Mouse (Mus musculus) lung, postnatal 0 days (tissue): ENCODE results near the gene Tiam2.

Source experiments
- CTCF ChIP-seq: IDR thresholded peaks from 2 replicates; pipeline ENCODE4 v1.5.1; 2016; ENCODE audit warnings: antibody characterized with exemption, mild to moderate bottlenecking
- EP300 ChIP-seq: IDR thresholded peaks from 2 replicates; pipeline ENCODE4 v1.6.1; 2016; ENCODE audit warnings: antibody characterized with exemption, mild to moderate bottlenecking, control low read depth

GRCm38 (mm10) chr17:3336887-3337524, 10.6 kb downstream of the Tiam2 start:
- TF ChIP-seq CTCF (no peak), EP300 (no peak)
